Mouse (Mus musculus) ES-CJ7 (cell line): ENCODE measurements around the gene Gm9837.

Experiments used
- DNase-seq: peaks from one replicate; pipeline ENCODE4 v3.0.0; 2011; ENCODE audit warnings: low read depth, low spot score

The Gm9837 gene

GRCm38 (mm10) chr11:53469968-53470695, at the start of gene Gm9837:
Gene Gm9837 (minus strand): TSS chr11:53470479.
- DNase-seq: peak; percentile 89

DNA sequence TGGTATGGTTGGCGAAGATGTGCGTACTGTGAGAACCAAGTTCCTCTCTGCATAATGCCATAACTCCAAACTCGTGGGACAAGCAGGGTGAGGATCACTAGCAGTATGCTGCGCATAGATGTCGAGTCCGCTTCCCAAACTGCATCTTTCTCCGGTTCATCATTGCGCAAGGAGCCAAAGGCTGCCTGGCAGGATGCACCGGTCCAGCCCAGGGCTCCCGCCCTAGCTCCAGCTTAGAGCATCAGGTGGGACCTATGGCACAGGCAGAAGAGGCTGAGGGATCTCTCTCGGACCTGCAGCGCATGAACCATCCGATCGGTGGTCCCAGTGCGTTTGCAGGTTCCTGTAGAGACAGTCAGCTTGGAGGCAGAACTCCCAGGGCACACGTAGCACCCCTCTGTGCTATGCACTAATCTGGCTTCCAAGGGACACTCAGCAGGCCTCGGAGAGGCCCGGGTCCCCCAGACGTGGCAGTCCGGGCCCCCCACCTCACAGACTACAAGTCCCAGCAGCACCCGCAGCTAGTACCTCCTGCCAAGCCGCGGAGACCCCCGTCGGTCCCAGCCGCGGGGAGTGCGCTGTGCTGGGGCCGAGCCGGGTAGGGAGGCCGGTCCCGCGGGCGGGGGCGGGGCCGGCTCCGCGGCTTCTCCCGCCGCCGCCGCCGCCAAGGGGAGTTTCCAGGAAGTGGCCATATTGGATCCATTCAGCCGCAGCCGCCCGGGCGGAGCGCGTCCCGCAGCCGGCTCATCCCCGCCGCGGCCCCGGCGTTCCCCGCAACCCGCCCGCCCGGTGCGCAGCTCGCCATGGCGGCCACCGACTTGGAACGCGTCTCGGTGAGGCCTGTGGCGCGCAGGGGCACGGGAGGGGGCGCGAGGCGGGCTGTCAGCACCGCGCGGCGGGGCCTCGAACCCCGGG, 49.2 kb upstream of the Gm9837 start, which contains the start of gene Sept8:
Gene Sept8 (plus strand): TSS at position 51 of the 915 bp plus-strand sequence.
- DNase-seq: peak; percentile 55

GRCm38 (mm10) chr11:53518759-53519158, 48.5 kb upstream of the Gm9837 start:
- no peak for DNase-seq

DNA sequence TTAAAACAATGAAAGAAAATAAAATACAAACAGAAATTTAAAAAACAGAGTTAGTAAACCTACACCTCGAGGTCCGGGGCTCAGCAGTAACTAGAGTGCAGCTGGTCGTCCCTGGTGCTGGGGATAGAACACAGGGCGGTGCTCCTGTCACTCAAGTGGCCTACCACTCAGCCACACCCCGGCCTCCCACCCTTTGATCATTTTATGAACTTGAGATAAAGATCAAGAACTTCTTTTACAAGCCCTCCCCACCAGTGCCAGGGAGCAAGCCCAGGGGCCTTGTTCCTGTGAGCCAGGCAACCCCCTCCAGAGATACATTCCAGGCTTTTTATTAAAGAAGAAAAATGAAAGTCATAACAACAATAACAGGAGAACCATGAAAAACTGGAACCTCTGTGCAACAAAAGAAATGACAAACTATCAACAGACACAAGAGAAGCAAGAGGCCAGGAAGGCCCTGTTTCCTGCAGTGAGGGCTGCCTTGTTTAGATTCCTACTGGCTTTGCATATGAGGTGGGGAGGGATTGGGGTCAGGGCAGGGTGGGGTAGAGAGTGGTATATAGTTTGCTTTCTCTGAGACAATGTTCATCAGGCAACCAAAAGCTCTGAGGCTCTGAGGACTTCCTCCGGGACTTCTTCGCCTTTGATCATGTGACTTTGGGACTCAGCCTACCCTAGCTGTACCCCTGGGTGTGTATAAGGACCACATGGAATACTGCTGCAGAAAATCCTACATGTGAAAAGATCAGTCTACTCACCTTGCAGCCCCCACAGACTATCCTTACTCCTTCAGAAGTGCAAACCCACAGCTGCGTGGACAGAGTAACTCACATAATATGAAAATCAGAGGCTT, 46.7 kb upstream of the Gm9837 start:
- no peak for DNase-seq

DNA sequence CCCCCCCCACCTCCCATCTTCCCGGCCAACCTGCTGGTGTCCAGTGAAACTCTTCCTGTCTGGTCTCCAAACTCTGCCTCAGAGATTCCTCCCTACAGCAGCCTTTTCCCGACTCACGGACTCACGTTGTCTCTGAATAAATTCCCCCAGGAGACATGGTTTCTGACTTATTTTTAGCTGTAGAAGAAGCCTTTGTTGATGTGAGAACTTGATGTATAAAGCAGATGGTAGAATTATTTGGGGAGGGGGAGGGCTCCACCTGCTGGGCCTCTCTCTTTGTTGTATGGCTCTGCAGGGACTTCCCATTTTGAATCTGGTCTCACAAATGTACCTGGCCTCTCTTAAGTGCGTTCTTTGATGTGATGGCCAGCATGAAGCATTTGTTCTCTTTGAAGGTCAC, 40.1 kb upstream of the Gm9837 start:
- DNase-seq: no peak

DNA sequence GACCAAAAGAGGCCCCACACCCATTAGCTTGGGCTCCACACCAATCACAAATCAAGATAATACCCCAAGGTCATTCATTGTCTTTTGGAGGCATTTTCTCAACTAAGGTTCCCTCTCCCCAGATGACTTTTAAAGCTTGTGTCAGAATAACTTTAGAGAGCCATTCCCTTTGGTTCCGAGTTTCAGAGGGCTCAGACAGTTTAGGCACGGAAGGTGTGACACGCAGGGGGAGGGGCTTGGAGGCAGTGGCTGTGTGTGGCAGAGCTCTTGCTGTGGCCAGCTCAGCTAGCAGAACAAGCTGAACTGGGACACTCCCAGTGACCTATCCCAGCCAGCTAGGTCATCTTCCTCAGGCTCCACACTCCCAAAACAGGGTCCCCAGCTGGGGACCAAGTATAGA, 38.3 kb upstream of the Gm9837 start:
- peak; percentile 66 for DNase-seq

DNA sequence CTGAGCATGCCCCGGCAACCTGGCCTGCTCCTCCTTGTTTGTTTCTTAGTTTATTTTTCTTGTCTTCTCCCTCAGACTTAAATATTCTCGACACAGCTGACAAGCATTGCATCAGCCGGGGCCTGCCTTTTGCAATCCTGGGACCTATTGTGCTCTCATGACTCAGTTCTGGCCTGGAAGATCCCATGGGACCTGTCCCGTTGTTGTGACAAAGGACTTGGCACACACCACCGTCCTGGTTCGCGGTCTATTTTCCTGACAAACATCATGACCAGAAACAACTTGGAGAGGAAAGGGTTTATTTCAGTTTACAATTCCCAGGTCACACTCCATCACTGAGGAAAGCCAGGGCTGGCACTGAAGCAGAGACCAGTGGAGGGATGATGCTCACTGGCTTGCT, 37.9 kb upstream of the Gm9837 start:
- no peak for DNase-seq

DNA sequence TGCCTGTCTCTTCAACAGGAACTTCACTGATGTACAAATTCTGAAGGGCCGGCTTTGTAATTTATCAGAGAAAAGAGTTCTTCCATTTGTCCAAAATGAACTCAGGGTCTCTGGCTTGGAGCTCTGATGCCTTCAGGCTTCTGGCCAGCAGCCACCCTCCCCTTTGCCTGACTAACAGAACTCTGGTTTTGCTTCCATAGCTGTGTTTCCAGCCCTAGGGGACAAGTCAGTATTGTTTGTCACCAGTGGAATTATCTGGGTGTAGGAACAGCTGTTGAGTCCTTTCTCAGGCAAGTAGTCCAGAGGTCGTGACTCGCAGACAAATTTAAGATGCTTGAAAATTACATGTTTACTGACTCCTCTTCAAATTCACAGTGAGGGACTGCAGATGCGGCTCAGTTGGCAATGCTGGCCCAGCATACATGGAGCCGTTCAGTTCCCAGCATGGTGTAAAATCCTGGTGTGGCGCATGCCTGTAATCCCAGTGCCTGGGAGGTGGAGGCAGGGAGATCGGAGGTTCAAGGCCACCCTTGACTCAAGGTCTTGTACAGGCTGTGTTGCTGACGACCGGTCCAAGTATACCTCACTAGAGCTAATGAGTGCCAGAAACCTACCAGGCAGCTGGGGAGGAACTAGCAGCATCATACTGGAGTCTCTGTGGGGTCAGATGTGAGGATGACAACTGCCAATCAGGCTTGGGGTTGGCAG, 37.0 kb upstream of the Gm9837 start:
- no peak for DNase-seq

- DNase-seq: no peak
Observed at GRCm38 (mm10) chr11:53505026-53505663, 34.9 kb upstream of the Gm9837 start.

- DNase-seq: no peak
Observed at GRCm38 (mm10) chr11:53504376-53504775, 34.1 kb upstream of the Gm9837 start.

- DNase-seq: no peak
Observed at GRCm38 (mm10) chr11:53503738-53504137, 33.5 kb upstream of the Gm9837 start.

DNA sequence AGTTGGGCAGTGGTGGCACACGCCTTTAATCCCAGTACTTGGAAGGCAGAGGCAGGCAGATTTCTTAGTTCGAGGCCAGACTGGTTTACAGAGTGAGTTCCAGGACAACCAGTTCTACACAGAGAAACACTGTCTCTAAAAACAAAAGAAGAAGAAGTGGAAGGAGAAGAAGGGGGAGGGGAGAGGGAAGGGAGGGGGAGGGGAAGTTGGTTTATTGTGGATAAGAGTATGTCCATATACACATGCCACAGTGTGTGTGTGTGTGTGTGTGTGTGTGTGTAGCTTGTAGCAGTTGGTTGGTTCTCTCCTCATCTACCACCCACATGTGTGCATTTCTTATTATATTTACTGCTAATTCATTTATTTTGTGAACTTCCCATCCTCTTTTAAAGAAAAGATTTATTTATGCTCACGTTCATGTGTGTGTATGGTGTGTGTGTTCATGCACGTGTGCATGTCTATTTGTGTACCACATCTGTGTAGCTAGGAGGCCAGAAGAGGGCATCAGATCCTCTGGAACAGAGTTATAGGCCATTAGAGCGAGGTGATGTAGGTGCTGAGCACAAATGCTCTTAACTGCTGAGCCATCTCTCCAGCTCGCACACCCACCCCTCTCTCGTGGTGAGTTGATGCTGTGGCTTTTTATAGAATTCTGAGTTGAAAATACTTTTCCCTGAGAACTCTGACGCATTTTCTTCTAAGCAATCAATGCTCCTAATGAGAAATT, 31.9 kb upstream of the Gm9837 start:
- DNase-seq: no peak

- peak; percentile 60 for DNase-seq
Observed at GRCm38 (mm10) chr11:53500569-53500968, 30.3 kb upstream of the Gm9837 start.

DNA sequence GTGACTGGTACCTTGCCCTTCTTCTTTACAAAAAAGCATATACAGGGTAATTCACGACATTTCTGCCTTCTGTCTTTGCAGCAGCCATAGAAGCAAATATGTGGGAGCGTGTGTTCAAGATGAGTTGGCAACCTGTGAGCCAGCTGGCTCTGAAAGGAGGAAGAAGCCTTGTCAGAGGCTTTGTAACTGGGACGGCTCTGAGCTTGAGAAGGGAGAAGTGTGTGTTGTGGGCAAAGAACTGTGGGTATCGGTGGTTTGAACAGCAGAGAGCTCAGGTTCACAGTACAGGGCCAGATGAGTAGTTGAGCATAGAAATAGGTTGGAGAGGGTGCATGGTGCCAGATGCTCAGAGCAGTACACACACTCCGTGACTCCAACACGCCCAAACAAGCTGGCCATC, 26.7 kb upstream of the Gm9837 start:
- DNase-seq: no peak

DNA sequence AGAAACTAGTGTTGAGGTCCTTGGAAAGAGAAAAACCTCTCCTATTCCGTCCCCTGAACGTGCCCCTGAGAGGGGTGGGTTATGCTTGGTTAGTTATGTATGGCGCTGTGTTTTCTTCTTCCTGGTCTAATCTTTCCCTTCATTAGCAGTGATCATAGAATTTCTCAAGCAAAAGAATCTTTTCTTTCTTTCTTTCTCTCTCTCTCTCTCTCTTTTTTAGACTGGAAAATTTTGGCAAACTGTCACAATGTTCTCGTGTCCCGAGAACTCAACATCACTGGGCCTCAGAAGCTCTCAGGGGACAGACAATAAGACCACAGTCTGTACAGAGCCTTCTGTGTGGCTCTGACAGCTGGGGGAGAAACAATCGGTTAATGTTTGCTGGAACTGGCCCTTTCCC, 25.1 kb upstream of the Gm9837 start:
- DNase-seq: no peak

- no peak for DNase-seq
Observed at GRCm38 (mm10) chr11:53493243-53493955, 23.1 kb upstream of the Gm9837 start.

GRCm38 (mm10) chr11:53491954-53492401, 21.7 kb upstream of the Gm9837 start:
- DNase-seq: no peak

DNA sequence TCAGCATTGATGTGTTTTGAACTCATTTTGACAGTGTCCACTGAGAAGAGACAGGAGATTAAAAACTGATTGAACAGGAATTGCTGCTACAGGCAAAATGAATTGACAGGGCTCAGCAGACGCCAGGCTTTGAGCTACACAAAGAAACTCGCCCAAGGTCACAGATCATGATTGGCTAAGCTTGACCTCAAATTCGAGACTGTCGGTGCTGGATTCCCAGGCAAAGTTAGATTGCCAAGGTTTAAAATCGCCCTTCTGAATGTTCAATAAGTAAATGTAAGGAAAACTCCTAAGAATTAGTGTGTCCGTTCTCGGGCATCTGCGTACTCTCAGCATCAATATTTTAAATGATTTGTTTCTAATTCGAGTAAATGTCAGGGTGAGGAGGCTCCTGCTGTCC, 19.1 kb upstream of the Gm9837 start:
- DNase-seq: no peak

- peak; percentile 51 for DNase-seq
Observed at GRCm38 (mm10) chr11:53489007-53489406, 18.7 kb upstream of the Gm9837 start.
